Mouse (Mus musculus): Measurements from ENCODE around the gene Fam53b.

DNA sequence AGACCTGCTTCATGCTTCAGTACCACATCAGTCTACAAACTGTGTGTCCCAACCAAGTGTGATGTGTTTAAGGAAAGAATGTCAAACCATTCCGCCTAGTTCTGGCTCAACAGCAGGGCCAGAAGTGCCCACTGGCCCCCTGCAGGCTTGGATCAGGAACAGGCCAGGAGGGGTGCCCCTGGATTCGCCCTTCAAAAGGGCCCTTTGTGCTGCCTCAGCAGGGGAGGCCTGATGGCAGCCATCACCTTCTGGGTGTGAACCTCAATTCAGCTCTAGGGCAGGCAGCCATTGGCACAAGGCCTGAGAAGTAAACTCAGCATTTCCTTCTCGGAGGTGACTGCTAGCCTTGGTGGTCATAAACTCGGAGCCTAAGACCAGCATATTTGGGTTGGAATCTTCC lies 33.1 kb downstream of the Fam53b start:
- TF ChIP-seq USF1 (IDR thresholded peaks at IDR 0.05; ENCODE audit: low read depth) (no peak), MYOG (IDR thresholded peaks at IDR 0.05; ENCODE audit: control insufficient read depth in 1 of 3, insufficient read depth in 1 of 3, insufficient read length in 2 of 3, low read depth in 2 of 3) (no peak), REST (IDR thresholded peaks at IDR 0.05; ENCODE audit: insufficient read depth, insufficient read length) (no peak), POLR2A (IDR thresholded peaks at IDR 0.05; ENCODE audit: insufficient read length, low read depth) (no peak), POLR2AphosphoS2 (IDR thresholded peaks at IDR 0.05; ENCODE audit: insufficient read length, low read depth) (no peak), TCF3 (IDR thresholded peaks at IDR 0.05; ENCODE audit: insufficient read length, low read depth) (no peak), TCF12 (IDR thresholded peaks at IDR 0.05; ENCODE audit: insufficient read depth, poor library complexity, severe bottlenecking) (no peak), CEBPB (IDR thresholded peaks at IDR 0.05; ENCODE audit: insufficient read depth, poor library complexity, severe bottlenecking) (no peak), MAX (IDR thresholded peaks at IDR 0.05; ENCODE audit: low read depth) (no peak), MYOD1 (IDR thresholded peaks at IDR 0.05; ENCODE audit: control insufficient read depth in 1 of 3, insufficient read length in 2 of 3, low read depth in 2 of 3) (no peak), SRF (IDR thresholded peaks at IDR 0.05; ENCODE audit: control insufficient read depth, insufficient read length, low read depth) (no peak), E2F4 (IDR thresholded peaks at IDR 0.05; ENCODE audit: insufficient read depth) (no peak)
